Mouse (Mus musculus) limb, embryonic 14.5 days (tissue): ENCODE data around the gene Cbr2. TPM values are rescaled to one million over a fixed set of nuclear protein-coding genes. Genes with fewer than 3 reads are reported as not detected.

Experiments used
- ATAC-seq: fragments of 200-750 bp; cut with Nextera tagmentation; 2 replicates; pipeline ENCODE4 v1.8.0; 2017; ENCODE audit warnings: low read depth, moderate number of reproducible peaks, moderate TSS enrichment; ENCODE audit not compliant: low FRiP score
- DNase-seq: peaks from one replicate; pipeline ENCODE4 v3.0.0-alpha.2; 2015; ENCODE audit warnings: low spot score
- H3K27ac ChIP-seq: fragments of 300-500 bp; sonication (generic); replicated peaks from 2 replicates; pipeline ENCODE4 v1.5.1; 2014; ENCODE audit warnings: low read depth, mild to moderate bottlenecking, low read length, moderate library complexity, mixed read lengths
- H3K27me3 ChIP-seq: fragments of 300-500 bp; sonication (generic); 2 replicates; pipeline ENCODE4 v1.6.1; 2014; ENCODE audit warnings: low read length, mixed read lengths; ENCODE audit not compliant: control insufficient read depth, insufficient read depth
- H3K36me3 ChIP-seq: fragments of 300-500 bp; sonication (generic); 2 replicates; pipeline ENCODE4 v1.6.1; 2014; ENCODE audit warnings: mild to moderate bottlenecking, low read length, moderate library complexity, mixed read lengths; ENCODE audit not compliant: control insufficient read depth, insufficient read depth
- H3K4me1 ChIP-seq: fragments of 300-500 bp; sonication (generic); 2 replicates; pipeline ENCODE4 v1.6.1; 2014; ENCODE audit warnings: antibody characterized with exemption, low read length, mixed read lengths; ENCODE audit not compliant: control insufficient read depth, insufficient read depth
- H3K4me2 ChIP-seq: fragments of 300-500 bp; sonication (generic); replicated peaks from 2 replicates; pipeline ENCODE4 v1.6.1; 2014; ENCODE audit warnings: low read depth, mild to moderate bottlenecking, low read length, moderate library complexity; ENCODE audit not compliant: severe bottlenecking
- H3K4me3 ChIP-seq: fragments of 300-500 bp; sonication (generic); replicated peaks from 2 replicates; pipeline ENCODE4 v1.5.1; 2014; ENCODE audit warnings: low read length
- H3K9ac ChIP-seq: fragments of 300-500 bp; sonication (generic); 2 replicates; pipeline ENCODE4 v1.6.1; 2014; ENCODE audit warnings: mild to moderate bottlenecking, low read depth, low read length, moderate library complexity; ENCODE audit not compliant: severe bottlenecking
- H3K9me3 ChIP-seq: fragments of 300-500 bp; sonication (generic); 2 replicates; pipeline ENCODE4 v1.6.1; 2016; ENCODE audit warnings: low read length; ENCODE audit not compliant: control insufficient read depth
- POLR2A ChIP-seq: fragments of 200-500 bp; IDR thresholded peaks from 2 replicates; pipeline ENCODE4 v1.8.0; 2012; ENCODE audit warnings: inconsistent platforms, mild to moderate bottlenecking, moderate library complexity, borderline replicate concordance; ENCODE audit not compliant: insufficient read depth, insufficient read length; ENCODE audit errors: extremely low read depth
- WGBS: fragments of 180-500 bp; shearing (Covaris S2); extraction: QIAGEN DNeasy Blood & Tissue Kit; methylation state at CpG from one replicate; pipeline ENCODE4 v1.1.7; 2014; 5-methylcytosine and 5-hydroxymethylcytosine counted together
- polyA plus RNA-seq, 2 experiments: library from polyadenylated mRNA; depleted of rRNA in 1 of 2; stranded (reverse) in 1 of 2; unstranded in 1 of 2; fragments of >200 nt; fragmentation: Nextera tagmentation in 1 of 2; extraction: Ambion mirVana in 1 of 2; gene quantifications; 2 replicates each; pipeline versions ENCODE4 v1.2.1 to v1.2.3; 2012 to 2014

The Cbr2 gene
- polyA plus RNA-seq, 2 experiments, result 7.3 to 11.9 TPM

- 67% methylated on average over 7 of the region's 7 CpGs for WGBS
- TF ChIP-seq POLR2A, result no peak
- Histone ChIP-seq H3K4me1 (no peaks in the 10 kb centered on the region), H3K27me3 (no peaks in the 10 kb centered on the region), H3K27ac (no peak overlapping the region), H3K4me2 (no peak overlapping the region), H3K36me3 (no peaks in the 10 kb centered on the region), H3K9me3 (no peaks in the 10 kb centered on the region), H3K4me3 (no peak overlapping the region), H3K9ac (no peak overlapping the region)
- no peak for ATAC-seq
- no peak for DNase-seq
Observed at GRCm38 (mm10) chr11:120744121-120744701, 12.3 kb upstream of the Cbr2 start.

- TF ChIP-seq POLR2A, result no peak
- WGBS, result 89% methylated on average over 5 of the region's 5 CpGs
- Histone ChIP-seq H3K9me3 (no peaks in the 10 kb centered on the region), H3K4me2 (no peak overlapping the region), H3K9ac (no peak overlapping the region), H3K27me3 (no peaks in the 10 kb centered on the region), H3K4me1 (no peaks in the 10 kb centered on the region), H3K4me3 (no peak overlapping the region), H3K27ac (no peak overlapping the region), H3K36me3 (no peaks in the 10 kb centered on the region)
- DNase-seq, result no peak
- no peak for ATAC-seq
Observed at GRCm38 (mm10) chr11:120740981-120741380, 9.1 kb upstream of the Cbr2 start.

- Histone ChIP-seq H3K9ac (no peak overlapping the region), H3K36me3 (no peaks in the 10 kb centered on the region), H3K4me2 (no peak overlapping the region), H3K27ac (no peak overlapping the region), H3K9me3 (no peaks in the 10 kb centered on the region), H3K27me3 (no peaks in the 10 kb centered on the region), H3K4me1 (peaks cover 9% of the 10 kb centered on the region; the same call in 1 of the 2 replicates), H3K4me3 (no peak overlapping the region)
- 75% methylated on average over 6 of the region's 6 CpGs for WGBS
- ATAC-seq (no peak), DNase-seq (no peak)
- TF ChIP-seq POLR2A, result no peak
Observed at GRCm38 (mm10) chr11:120736424-120736823, 4.5 kb upstream of the Cbr2 start.

- Histone ChIP-seq H3K9me3 (no peaks in the 10 kb centered on the region), H3K36me3 (no peaks in the 10 kb centered on the region), H3K4me3 (no peak overlapping the region), H3K4me1 (peaks cover 9% of the 10 kb centered on the region; the same call in 1 of the 2 replicates), H3K9ac (no peak overlapping the region), H3K27me3 (no peaks in the 10 kb centered on the region), H3K4me2 (no peak overlapping the region), H3K27ac (no peak overlapping the region)
- WGBS, result 48% methylated on average over 6 of the region's 6 CpGs
- DNase-seq (no peak), ATAC-seq (no peak)
- TF ChIP-seq POLR2A, result no peak
Observed at GRCm38 (mm10) chr11:120733521-120733920, 1.6 kb upstream of the Cbr2 start.

- Histone ChIP-seq H3K4me3 (no peak overlapping the region), H3K4me2 (no peak overlapping the region), H3K9me3 (no peaks in the 10 kb centered on the region), H3K4me1 (peaks cover 14% of the 10 kb centered on the region; the same call in 1 of the 2 replicates), H3K27ac (peak overlapping the region; percentile 52; the same call in 1 of the 2 replicates), H3K27me3 (no peaks in the 10 kb centered on the region), H3K36me3 (no peaks in the 10 kb centered on the region), H3K9ac (no peak overlapping the region)
- 100% methylated on average over 1 of the region's 1 CpGs for WGBS
- no peak for TF ChIP-seq POLR2A
- DNase-seq, result no peak
- ATAC-seq, result no peak
Observed at GRCm38 (mm10) chr11:120731395-120731794, 519 bp downstream of the Cbr2 start.
